Mouse (Mus musculus): ENCODE data around the gene Stk31. TPM values are rescaled to one million over a fixed set of nuclear protein-coding genes. Genes with fewer than 3 reads are reported as not detected.
"Not testable (repeated sequence)": the region's sequence is repeated elsewhere in the genome, so short reads cannot be mapped to it uniquely, and the experiment has no call there.

Gene Stk31
- polyA plus RNA-seq, 1 experiment, result not detected

GRCm38 (mm10) chr6:49378328-49378727 lies 17.1 kb upstream of the Stk31 start:
- H3K4me1 ChIP-seq (ENCODE audit: control insufficient read depth), result peaks cover 10% of the 10 kb centered on the region
- TF ChIP-seq GATA1 (IDR thresholded peaks at IDR 0.05; ENCODE audit: low read length) (no peak), TAL1 (IDR thresholded peaks at IDR 0.05; ENCODE audit: low read length) (no peak)
- no peaks in the 10 kb centered on the region for H3K27me3 ChIP-seq (ENCODE audit: control insufficient read depth)
- H3K4me3 ChIP-seq (replicated peaks), result no peak overlapping the region
- peaks cover 24% of the 10 kb centered on the region for H3K36me3 ChIP-seq (ENCODE audit: control insufficient read depth)
- H3K9me3 ChIP-seq (ENCODE audit: control insufficient read depth, low read length), result no peaks in the 10 kb centered on the region

- no peaks in the 10 kb centered on the region for H3K9me3 ChIP-seq (ENCODE audit: control insufficient read depth, low read length)
- no peaks in the 10 kb centered on the region for H3K36me3 ChIP-seq (ENCODE audit: control insufficient read depth)
- no peaks in the 10 kb centered on the region for H3K4me1 ChIP-seq (ENCODE audit: control insufficient read depth)
- TF ChIP-seq GATA1 (IDR thresholded peaks at IDR 0.05; ENCODE audit: low read length) (no peak), TAL1 (IDR thresholded peaks at IDR 0.05; ENCODE audit: low read length) (no peak)
- H3K4me3 ChIP-seq (replicated peaks), result no peak overlapping the region
- H3K27me3 ChIP-seq (ENCODE audit: control insufficient read depth), result no peaks in the 10 kb centered on the region
Observed at GRCm38 (mm10) chr6:49394276-49394675, 1.1 kb upstream of the Stk31 start.

GRCm38 (mm10) chr6:49397466-49397865 lies 2.1 kb downstream of the Stk31 start:
- Histone ChIP-seq H3K4me1 (ENCODE audit: control insufficient read depth) (no peaks in the 10 kb centered on the region), H3K27me3 (ENCODE audit: control insufficient read depth) (no peaks in the 10 kb centered on the region), H3K9me3 (ENCODE audit: control insufficient read depth, low read length) (no peaks in the 10 kb centered on the region), H3K4me3 (replicated peaks) (no peak overlapping the region), H3K36me3 (ENCODE audit: control insufficient read depth) (no peaks in the 10 kb centered on the region)
- no peak for TF ChIP-seq GATA1 (IDR thresholded peaks at IDR 0.05; ENCODE audit: low read length)
- no peak for TF ChIP-seq TAL1 (IDR thresholded peaks at IDR 0.05; ENCODE audit: low read length)

GRCm38 (mm10) chr6:49398365-49398764 lies 3.0 kb downstream of the Stk31 start:
- no peaks in the 10 kb centered on the region for H3K4me1 ChIP-seq (ENCODE audit: control insufficient read depth)
- H3K4me3 ChIP-seq (replicated peaks), result no peak overlapping the region
- TF ChIP-seq TAL1 (IDR thresholded peaks at IDR 0.05; ENCODE audit: low read length) (no peak), GATA1 (IDR thresholded peaks at IDR 0.05; ENCODE audit: low read length) (no peak)
- no peaks in the 10 kb centered on the region for H3K9me3 ChIP-seq (ENCODE audit: control insufficient read depth, low read length)
- H3K27me3 ChIP-seq (ENCODE audit: control insufficient read depth), result no peaks in the 10 kb centered on the region
- H3K36me3 ChIP-seq (ENCODE audit: control insufficient read depth), result no peaks in the 10 kb centered on the region

- H3K9me3 ChIP-seq (ENCODE audit: control insufficient read depth, low read length), result no peaks in the 10 kb centered on the region
- no peaks in the 10 kb centered on the region for H3K4me1 ChIP-seq (ENCODE audit: control insufficient read depth)
- H3K36me3 ChIP-seq (ENCODE audit: control insufficient read depth), result no peaks in the 10 kb centered on the region
- no peak overlapping the region for H3K4me3 ChIP-seq (replicated peaks)
- H3K27me3 ChIP-seq (ENCODE audit: control insufficient read depth), result no peaks in the 10 kb centered on the region
- no peak for TF ChIP-seq TAL1 (IDR thresholded peaks at IDR 0.05; ENCODE audit: low read length)
- no peak for TF ChIP-seq GATA1 (IDR thresholded peaks at IDR 0.05; ENCODE audit: low read length)
Observed at GRCm38 (mm10) chr6:49410830-49411229, 15.4 kb downstream of the Stk31 start.

GRCm38 (mm10) chr6:49412967-49413366 lies 17.6 kb downstream of the Stk31 start:
- not testable (repeated sequence) for H3K27me3 ChIP-seq (ENCODE audit: control insufficient read depth); H3K36me3 ChIP-seq (ENCODE audit: control insufficient read depth); H3K9me3 ChIP-seq (ENCODE audit: control insufficient read depth, low read length); H3K4me3 ChIP-seq (replicated peaks); H3K4me1 ChIP-seq (ENCODE audit: control insufficient read depth)

- H3K4me1 ChIP-seq (ENCODE audit: control insufficient read depth), result no peaks in the 10 kb centered on the region
- 0 out of 2 replicates have a peak, but pooled peaks cover 2% of the 10 kb centered on the region for H3K9me3 ChIP-seq (ENCODE audit: control insufficient read depth, low read length)
- H3K36me3 ChIP-seq (ENCODE audit: control insufficient read depth), result no peaks in the 10 kb centered on the region
- no peak for TF ChIP-seq TAL1 (IDR thresholded peaks at IDR 0.05; ENCODE audit: low read length)
- no peak for TF ChIP-seq GATA1 (IDR thresholded peaks at IDR 0.05; ENCODE audit: low read length)
- no peak overlapping the region for H3K4me3 ChIP-seq (replicated peaks)
- no peaks in the 10 kb centered on the region for H3K27me3 ChIP-seq (ENCODE audit: control insufficient read depth)
Observed at GRCm38 (mm10) chr6:49415971-49416370, 20.6 kb downstream of the Stk31 start.

- TF ChIP-seq GATA1 (IDR thresholded peaks at IDR 0.05; ENCODE audit: low read length) (no peak), TAL1 (IDR thresholded peaks at IDR 0.05; ENCODE audit: low read length) (no peak)
- H3K27me3 ChIP-seq (ENCODE audit: control insufficient read depth), result no peaks in the 10 kb centered on the region
- no peaks in the 10 kb centered on the region for H3K4me1 ChIP-seq (ENCODE audit: control insufficient read depth)
- no peak overlapping the region for H3K4me3 ChIP-seq (replicated peaks)
- H3K36me3 ChIP-seq (ENCODE audit: control insufficient read depth), result no peaks in the 10 kb centered on the region
- no peaks in the 10 kb centered on the region for H3K9me3 ChIP-seq (ENCODE audit: control insufficient read depth, low read length)
Observed at GRCm38 (mm10) chr6:49437306-49437705, 41.9 kb downstream of the Stk31 start.

GRCm38 (mm10) chr6:49458112-49458511 lies 62.7 kb downstream of the Stk31 start:
- Histone ChIP-seq H3K36me3 (ENCODE audit: control insufficient read depth) (no peaks in the 10 kb centered on the region), H3K4me3 (replicated peaks) (no peak overlapping the region), H3K27me3 (ENCODE audit: control insufficient read depth) (no peaks in the 10 kb centered on the region), H3K4me1 (ENCODE audit: control insufficient read depth) (no peaks in the 10 kb centered on the region), H3K9me3 (ENCODE audit: control insufficient read depth, low read length) (no peaks in the 10 kb centered on the region)
- TF ChIP-seq TAL1 (IDR thresholded peaks at IDR 0.05; ENCODE audit: low read length) (no peak), GATA1 (IDR thresholded peaks at IDR 0.05; ENCODE audit: low read length) (no peak)

- peaks cover 11% of the 10 kb centered on the region for H3K9me3 ChIP-seq (ENCODE audit: control insufficient read depth, low read length)
- no peak for TF ChIP-seq GATA1 (IDR thresholded peaks at IDR 0.05; ENCODE audit: low read length)
- TF ChIP-seq TAL1 (IDR thresholded peaks at IDR 0.05; ENCODE audit: low read length), result no peak
- H3K36me3 ChIP-seq (ENCODE audit: control insufficient read depth), result no peaks in the 10 kb centered on the region
- no peaks in the 10 kb centered on the region for H3K4me1 ChIP-seq (ENCODE audit: control insufficient read depth)
- H3K4me3 ChIP-seq (replicated peaks), result no peak overlapping the region
- no peaks in the 10 kb centered on the region for H3K27me3 ChIP-seq (ENCODE audit: control insufficient read depth)
Observed at GRCm38 (mm10) chr6:49483205-49483604, 87.8 kb downstream of the Stk31 start.

Measured in erythroblast, embryonic 14.5 days (primary cell).